Mouse (Mus musculus) liver, embryonic 14.5 days (tissue): ENCODE measurements at regions not wholly inside any gene's neighbourhood (a gene's known extent, or its start where the extent isn't known, plus 50 kb on each side); places are given as distances from the start of the nearest gene placed in this dataset.

Experiments used
- CTCF ChIP-seq: IDR thresholded peaks from 2 replicates; pipeline ENCODE4 v1.5.1; 2016; ENCODE audit warnings: antibody characterized with exemption, low read depth, control low read depth
- EP300 ChIP-seq: IDR thresholded peaks from 2 replicates; pipeline ENCODE4 v1.6.1; 2016; ENCODE audit warnings: antibody characterized with exemption, low read depth

- no peak for TF ChIP-seq CTCF
- TF ChIP-seq EP300 = no peak
Observed at GRCm38 (mm10) chr4:96979876-96980275, 194.9 kb upstream of the Gm12695 start.
